Mouse (Mus musculus) urinary bladder, postnatal 10 days (tissue): ENCODE data around the gene Prdm16.

ENCODE experiments used
- DNase-seq: peaks from one replicate; pipeline ENCODE4 v3.0.0; 2022; ENCODE audit warnings: low spot score

The Prdm16 gene

DNA sequence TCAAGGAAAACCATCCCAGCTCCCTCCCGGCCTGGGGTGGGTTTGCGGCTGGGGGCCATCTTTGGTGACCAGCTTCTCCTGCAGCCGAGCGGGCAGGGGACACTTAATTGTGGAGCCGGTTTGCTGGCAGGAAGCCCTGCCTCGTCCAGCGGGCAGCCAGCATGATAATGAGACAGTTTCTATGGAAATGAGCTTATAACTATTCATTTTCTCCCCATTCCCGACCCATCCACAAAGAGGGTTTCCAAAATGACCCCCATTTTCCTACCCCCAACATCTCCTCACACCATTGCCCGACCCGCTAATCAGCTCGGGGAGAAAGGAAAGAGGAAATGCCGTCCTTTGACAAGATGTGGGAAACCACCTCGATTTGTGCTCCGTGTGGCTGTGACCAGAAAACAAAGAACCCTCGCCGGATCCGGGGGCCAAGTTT, 86.7 kb downstream of the Prdm16 start:
- DNase-seq = no peak

DNA sequence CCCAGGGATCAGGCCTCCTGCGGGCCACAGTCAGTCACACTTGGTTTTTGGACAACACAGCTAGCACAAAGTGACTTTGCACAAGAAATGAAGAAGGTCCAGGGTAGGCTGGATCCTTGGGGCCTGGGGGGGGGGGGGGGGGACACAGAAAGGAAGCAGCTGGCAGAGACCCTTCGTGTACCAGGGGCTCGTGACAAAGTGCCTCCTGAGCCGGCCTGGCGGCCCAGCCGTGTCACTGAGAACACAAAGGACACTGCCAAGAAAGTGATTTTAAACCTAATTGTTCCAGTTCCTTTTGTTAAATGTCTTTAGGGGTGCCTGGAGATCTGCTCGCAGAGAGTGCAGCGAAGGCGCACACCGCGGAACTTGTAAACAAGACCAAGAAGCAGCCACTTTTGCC, 87.2 kb downstream of the Prdm16 start:
- DNase-seq = no peak

DNA sequence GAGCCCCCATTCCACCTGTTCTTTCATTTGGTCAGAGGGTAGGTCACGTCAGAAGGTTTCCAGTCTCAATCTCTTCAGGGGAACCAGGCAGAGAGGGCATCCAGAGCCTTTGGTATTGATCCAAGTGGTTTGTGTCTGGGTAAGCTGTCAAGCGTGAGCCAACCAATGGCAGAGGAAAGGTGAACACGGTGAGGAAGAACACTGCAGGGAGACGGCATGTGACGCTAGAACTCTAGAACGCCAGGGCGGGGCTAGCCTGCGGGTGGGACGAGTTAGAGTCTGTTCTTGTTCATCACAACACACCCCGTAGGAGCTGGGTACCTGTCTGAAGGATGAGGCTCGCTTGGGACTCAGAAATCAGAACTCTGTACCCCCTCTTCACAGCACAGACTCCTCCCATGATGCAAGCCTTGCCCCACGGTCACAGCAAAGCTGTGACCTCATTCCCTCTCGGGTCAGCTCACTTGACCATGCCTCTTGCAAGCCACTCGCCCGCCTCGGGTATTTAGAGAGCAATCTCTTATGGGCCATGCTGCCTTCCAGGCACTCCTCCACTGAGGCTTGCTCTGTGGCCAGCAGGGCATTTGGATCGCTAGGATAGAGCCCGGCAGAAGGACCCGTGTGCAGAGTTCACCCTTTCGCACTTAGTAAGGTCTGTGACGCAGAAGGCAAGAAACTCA, 89.4 kb downstream of the Prdm16 start:
- DNase-seq = no peak

DNA sequence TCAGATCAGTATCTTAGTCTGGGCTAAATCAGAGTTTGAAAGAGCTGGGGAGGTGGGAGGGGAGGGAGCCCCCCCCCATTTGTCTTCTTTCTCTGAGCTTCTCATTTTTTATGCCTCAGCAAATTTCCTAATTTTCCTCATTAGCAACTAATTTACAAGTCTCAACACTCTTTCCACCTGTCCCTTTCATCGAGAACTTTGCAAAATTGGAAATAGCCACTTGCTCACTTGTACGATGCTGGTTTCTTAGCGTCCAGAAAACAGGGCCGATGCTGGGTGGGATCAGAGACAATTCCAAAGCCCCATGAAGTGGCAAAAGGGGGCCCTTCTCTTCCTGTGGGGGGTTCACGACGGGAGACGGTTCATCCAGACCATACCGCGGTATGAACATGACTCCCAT, 91.4 kb downstream of the Prdm16 start:
- no peak for DNase-seq

DNA sequence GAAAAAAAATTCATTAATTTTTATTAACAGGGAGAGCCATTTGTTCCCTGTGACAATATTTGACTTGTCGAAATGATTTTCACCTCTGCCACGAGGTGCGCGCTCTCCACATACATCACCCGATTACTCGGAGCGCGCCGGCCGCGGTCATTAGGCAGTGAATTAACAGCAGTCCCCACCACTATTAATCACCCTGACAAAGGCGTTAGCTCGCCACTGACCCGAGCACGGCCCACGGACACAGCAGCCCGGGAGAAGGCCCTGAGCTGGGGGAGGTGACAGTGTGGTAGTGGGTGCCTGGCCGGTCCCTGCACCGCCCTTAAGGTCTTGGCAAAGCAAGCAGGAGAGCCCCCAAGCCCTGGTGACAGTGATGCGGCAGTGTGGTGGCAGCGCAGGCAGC, 92.8 kb downstream of the Prdm16 start:
- no peak for DNase-seq

DNA sequence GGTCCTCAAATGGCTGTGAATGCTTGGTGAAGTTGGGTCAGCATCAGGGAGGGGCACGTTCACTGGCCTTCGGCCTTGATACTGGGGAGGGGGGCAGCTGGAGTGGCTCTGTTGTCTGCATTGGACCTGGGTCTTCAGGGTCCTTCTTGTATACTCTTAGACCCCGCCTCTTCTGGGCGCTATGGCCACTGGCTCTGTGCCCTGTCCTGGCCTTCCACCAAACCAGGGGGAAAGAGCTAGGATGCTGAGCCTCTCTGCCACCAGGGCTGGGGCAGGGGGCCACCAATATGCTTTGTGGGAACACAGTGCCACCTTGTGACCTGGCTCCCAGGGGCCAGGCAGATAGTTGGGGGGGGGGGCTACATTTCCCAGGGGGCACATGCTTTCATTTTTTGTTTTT, 93.5 kb downstream of the Prdm16 start:
- DNase-seq = no peak

DNA sequence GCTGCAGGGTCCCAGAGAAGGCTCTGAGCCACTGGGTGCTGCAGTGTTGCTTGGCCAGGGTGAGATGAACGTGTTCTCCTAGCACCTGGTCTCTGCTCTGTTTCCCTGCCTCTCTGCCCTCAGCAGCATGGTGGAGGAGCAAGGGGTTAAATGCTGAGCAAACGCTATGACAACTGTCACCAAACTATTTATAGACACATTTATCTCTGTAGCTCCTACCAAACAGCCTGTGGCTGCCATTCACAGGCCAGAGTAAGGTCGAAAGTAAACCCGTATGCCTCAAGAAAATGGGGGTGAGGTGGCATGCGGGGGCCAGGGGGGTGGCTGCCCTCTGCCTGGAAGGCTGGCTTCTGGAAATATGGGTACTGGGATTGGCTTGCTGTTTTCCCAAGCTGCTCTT, 94.1 kb downstream of the Prdm16 start:
- DNase-seq = no peak

DNA sequence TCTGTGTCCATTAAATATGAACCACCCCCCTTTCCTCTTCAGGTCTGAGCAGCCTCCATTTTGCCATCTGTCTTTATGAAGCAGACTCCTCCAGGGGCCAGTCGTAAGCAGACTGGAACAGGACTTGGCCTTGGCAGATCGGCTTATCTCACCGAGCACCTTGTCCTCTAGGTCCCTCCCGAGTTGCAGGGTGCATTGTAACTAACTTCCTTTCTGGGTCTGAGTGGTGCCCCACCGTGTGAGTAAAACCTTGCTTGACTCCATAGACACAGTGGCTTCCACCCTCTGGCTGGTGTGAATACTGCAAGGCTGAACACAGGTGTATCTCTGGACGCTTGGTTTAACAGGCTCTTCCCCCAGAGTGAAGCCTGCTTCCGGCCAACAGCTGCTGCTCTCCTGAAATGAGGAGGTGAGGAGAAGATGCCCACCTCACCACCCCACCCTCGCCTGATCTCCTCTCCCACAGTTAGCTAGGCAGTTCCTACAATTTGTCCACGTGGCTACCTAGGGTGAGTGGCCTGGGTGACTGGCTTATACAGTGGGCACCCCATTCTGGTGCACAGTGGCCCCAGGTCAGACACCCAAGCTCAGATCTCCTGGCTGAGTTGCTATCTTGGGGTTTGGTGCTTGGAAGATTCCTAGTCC, 94.9 kb downstream of the Prdm16 start:
- DNase-seq = no peak

DNA sequence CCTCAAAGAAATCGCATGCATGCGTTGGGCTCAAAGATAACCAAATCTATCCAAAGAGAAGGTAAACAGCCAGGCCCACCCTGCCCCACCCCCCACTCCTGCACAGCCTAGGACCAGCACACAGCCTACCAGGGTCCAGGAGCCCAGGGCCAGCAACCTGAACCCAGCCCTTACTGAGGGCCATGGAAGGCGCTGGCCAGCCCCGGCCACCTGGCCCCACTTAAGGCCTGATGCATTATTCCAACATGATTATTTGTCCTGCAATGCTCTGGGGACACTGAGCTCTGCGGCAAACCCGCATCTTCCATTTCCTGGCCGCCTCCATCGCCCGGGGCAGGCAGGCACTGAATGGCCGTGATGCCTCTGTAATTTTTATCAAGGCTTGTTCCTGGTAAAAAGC, 96.0 kb downstream of the Prdm16 start:
- no peak for DNase-seq

DNA sequence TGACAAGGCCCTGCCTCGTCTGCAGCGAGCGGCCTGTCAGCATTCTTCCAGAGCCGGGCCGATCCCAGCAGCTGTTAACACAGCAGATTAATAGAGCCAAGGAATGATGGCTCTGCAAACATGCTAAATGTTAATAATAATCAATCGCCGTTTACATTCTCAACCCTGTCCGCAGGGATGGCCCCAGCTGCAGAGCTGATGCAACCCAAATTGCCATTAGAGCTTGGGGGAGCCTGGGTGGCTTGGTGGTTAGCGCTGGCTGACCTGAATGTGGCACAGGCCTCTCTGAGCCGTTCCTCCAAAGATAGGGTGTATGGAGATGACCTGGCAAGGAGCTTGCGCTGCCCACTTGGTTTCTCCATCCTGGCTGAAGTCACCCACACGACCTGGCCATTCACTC, 97.0 kb downstream of the Prdm16 start:
- no peak for DNase-seq

DNA sequence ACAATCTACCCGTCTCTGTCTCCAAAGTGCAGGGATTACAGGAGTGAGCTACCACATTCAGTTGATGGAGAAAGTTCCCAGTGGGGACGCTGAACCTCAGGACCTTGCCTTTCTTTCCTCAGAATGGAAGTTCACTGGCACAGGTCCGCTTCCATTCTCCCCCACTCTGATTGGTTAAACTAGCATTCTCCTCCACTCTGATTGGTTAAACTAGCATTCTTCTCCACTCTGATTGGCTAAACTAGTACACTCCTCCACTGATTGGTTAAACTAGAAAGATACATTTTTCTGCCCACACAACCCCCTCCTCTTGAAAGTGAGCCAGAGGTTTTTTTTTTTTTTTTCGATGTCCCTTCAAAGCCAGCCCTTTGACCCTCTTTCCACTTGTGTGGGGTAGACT, 97.9 kb downstream of the Prdm16 start:
- no peak for DNase-seq

DNA sequence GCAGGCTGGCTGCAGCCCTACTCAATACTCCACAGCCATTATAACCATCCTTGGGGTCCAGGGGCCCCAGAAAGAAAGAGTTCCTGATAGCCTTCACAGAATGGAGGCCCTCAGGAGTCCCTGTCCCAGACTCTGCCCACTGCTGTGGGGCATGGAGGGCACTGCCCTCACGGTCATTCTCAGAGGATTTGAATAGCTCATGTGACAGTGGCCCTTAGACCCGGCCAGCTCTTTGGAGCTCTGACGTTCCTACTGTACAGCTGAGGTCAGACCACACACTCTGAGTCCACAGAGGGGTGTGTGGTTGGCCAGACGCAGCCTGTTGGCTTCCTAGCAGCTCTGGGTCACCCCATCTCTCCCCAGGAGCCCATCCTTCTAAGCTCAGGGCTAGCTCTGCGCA, 100.6 kb downstream of the Prdm16 start:
- no peak for DNase-seq

DNA sequence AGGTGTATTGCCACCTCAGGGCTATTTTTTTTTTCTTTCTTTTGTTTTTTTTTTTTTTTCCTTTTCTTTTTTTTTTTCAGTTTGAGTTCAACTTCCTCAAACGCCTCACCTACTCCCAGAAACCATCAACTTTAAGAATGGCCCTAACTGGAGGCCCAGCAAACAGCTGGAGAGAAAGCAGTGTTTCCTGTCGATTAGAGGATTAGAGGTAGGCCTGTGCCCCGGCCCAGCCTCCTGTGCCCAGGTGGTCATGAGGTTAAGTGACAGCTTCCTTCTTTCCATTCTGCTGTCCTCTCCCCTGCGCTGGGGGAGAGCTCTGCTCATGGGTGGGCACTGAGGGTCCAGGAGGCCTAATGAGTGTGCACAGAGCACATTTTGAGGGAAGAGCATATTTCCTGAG, 105.3 kb downstream of the Prdm16 start:
- no peak for DNase-seq

DNA sequence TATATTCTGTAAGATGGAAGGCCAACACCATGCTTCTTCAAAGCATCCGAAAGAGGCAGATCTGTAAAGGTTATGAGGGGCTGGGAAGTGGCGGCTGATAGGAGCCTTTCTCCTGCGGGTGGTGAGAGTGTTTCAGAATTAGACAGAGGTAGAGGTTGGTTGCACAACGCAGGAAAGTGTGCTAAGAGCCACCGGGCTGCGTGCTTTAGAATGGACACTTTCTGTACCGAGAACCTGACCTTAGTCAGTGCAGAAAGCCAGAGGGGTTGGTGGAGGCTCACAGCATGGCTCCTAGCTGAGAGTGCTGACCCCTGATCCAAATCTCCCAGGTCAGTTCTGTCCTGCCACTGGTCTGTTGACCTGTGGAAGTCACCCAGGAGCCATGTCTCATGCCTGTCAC, 106.3 kb downstream of the Prdm16 start:
- DNase-seq = no peak

DNA sequence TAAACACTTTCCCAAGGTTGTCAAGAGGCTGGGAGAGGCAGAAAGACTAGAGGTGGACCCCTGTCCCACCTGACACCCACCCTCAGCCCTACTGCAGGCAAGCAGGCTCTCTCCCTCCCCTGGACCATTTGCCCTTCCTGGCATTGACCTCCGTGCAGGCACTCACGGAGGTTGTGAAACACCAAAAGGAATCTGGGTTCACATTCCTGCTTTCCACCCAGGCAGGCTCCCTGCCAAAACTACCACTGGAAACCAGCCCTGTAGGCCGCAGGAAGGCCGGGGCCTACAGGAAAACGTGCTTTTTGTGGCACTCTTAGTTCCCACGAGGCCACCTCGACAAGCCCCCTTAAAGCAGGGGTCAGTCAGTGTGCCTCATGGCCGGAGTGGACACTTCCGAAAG, 109.2 kb downstream of the Prdm16 start:
- DNase-seq = no peak

DNA sequence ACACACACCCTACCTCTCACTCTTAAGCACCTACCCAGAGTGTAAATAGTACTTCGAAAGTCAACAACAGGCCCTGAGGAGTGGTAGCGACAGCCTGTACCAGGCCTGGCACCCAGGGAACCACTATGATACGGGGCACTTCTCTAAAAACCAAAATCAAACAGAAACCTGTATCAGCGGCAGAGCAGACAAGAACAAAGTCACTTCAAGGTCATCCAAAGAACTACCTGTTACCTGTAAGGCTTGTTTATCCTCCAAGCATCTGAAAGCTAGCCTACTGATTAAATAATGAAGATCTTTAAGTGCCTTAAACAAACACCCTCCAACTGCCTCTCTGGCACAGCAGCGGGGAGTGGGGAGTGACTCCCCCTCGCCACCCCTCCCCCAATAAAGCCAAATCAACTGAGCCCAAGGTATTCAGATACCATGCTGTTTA, 110.3 kb downstream of the Prdm16 start:
- no peak for DNase-seq

DNA sequence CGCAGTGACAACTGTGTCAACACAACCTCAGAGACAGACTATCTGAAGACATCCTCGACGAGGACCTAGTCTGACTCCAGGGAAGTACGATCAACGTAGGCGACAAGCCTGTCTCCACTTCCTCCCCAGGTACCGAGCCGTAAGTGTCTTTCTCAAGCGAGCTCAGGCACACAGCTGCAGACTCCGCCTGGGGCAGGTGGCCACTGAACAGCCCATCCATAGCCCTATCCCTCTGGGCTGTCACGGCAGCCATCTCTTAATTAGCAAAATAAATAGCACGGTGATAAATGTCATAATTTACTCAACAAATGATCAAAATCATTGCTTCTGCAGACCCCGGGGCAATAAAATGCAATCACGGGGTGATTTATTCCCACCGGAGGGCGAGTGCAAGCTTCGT, 112.8 kb downstream of the Prdm16 start:
- DNase-seq = no peak

DNA sequence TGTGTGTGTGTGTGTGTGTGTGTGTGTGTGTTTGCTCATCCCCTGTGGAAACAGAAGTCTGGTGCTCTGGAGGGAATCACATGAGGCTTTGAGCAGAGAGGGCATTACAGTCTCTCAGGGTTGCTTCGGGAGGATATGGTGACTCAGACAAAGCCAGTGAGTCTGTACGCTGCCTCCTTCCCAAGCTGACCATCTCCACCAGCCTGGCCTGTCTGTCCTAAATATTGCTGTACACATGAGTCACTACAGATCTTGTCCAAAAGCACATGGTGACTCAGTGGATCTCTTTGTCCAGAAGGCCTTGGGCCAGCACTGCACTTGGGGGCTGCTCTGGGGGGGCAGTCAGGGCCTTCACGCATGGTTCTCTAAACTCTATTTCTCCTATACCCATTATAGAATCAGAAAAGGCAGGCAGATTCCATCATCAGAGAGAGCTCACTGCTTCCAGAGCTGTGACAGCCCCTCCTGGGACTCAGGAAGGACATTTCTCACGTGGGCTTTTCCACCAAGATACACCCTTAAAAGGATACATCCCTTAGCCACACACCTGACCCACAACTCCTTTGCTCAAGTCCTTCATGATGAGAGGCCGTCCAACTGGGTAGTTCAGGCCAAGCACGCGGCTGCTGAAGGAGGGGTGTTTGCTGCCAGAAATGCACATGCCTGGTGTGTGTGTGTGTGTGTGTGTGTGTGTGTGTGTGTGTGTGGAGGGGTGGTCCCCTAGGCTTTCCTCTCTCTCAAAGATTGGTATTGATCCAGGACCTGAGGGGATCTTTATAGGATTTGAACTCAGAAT, 114.6 kb downstream of the Prdm16 start:
- DNase-seq = no peak

DNA sequence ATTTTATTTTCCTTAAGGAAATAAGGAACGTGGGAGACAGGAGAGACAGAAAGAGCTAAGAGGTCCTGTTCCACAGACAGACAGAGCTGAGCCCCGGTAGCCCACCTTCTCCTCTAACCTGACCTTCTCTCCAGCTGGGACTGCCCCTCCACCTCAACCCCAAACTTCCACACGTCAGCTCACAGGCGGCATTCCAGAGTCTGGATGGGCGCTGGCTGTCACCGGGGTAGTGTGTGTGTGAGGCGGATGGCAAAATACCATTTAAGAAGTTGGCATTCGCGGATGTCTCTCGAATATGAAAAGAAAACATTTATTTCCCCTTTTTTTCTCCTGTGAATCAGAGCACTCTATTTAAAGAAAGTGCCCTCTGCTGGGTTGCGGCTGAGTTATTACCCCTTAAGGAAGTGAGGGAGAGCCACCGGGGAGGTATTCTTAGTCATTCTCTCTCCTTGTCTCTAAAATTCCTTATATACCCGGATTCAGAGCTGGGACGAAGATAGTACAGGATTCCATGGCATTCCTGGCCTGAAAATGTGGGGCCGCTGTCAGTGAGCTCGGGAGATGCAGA, 117.1 kb downstream of the Prdm16 start:
- DNase-seq = no peak

DNA sequence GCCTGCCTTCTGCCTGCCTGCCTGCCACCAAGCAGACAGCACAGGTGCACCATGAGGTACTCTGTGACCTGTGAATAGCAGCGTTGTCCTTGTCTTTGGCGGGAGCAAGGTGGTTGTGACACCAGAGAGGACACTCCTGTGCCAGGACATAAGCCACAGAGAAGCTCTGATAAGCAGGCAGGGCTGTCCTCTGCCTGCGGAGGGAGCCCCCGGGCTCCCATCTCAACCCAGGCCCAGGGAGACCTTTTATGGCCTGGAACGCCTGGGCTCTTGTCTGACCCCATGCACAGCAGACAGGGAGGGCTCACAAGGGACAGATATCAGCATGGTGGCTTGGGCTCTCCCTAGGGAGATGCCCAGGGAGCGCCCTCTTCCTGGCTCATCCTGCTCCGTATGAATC, 118.7 kb downstream of the Prdm16 start:
- no peak for DNase-seq

DNA sequence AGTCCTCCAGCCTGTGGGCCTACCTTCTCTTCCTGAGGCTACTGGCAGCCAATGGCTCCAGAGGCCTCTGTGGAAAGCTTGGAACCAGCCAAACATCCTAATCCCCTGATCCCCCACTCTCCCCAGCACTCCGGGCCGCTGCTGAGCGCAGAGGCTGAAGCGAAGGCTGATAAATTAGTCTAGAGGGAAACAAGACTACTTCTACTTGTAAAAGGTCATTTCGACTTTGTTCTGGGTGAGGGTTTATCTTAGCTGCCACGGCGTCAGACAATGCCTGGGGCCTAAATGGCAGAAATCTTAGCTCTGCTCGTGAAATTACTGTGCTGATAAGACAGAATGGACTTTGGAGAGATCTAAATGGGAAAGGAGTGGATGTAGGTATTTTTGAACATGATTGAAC, 120.2 kb downstream of the Prdm16 start:
- no peak for DNase-seq

DNA sequence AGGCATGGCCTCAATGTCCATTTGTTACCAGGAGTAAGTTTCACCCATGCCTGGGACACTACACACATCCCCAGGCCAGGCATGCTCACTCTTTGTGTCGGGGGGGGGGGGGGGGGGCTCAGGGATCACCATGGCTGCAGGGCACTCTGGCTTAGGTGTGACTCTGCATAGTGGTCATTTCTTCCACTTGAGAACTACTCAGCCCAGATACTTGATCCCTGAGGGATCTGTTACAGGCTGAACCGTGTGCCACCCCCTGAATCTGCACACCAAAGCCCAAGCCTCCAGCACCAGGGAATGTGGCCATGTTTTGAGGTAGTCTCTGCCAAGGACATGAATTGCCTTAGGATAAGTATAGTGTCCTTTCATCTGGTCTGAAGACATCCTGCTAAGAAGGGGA, 123.0 kb downstream of the Prdm16 start:
- no peak for DNase-seq

DNA sequence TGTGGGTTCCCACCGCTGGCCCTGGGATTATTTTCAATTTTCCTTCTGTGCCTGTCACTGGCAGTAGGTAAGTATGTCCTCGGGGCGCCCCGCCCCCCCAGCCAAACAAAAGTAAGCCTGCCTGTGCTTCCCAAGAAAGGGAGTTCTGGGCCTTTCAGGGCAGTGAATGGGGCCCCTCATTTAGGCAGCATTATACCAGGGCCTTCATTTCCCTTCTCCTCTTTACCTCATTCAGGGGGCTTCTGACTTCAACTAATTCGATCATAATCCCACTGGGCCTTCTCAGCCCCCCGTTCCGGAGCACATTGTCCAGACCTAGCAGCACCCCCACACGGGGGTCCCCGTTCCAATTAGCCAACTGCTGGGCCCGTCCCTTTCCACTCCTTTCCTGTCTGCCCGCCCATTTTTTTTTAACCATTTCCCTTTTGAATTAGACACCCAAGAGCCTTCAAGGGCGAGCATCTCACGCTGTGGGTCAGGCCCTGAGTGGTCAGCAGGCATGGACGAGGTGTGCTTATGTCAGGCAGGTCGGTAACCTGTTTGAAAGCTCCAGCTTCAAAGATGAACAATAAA, 124.1 kb downstream of the Prdm16 start:
- DNase-seq = no peak
